In the genomic region with DNA sequence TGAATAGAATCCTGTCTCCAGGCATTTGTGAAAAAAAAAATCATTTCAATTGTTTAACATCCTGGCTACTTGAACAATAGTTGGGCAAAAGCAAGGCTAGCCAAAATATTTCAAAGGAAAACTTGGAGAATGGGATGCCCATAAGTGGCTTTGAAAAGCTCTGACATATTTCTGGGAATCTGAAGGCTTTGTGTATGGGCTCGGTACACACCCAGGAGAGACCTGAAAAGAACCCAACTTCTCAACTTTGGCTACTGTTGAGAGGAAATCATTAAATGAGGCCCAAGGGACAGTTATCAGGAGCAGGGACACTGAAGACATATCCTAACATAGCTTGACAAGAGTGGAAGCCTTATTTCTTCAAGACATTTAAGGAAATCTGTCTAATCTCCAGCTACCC, we compare ENCODE assay signal across 24 mouse cellular contexts.
"Had no signal": no experiment of that assay in that cellular context is flagged by ENCODE, and none has a peak within 500 bp of the region (broad histone marks: within the 10 kb centered on the region; RNA-seq: fewer than 3 reads in every experiment).

No protein-coding gene starts in this region.

- H3K4me2 ChIP-seq: heart, embryonic 11.5 days; hindbrain, embryonic 13.5 days; hindbrain, embryonic 15.5 days; kidney, embryonic 15.5 days; limb, embryonic 13.5 days; limb, embryonic 15.5 days; liver, embryonic 12.5 days had no signal

- H3K27ac ChIP-seq: hindbrain, embryonic 13.5 days; hindbrain, embryonic 15.5 days; hindbrain, postnatal 0 days; kidney, embryonic 15.5 days; kidney, postnatal 0 days; limb, embryonic 13.5 days; limb, embryonic 15.5 days; liver, embryonic 12.5 days; liver, embryonic 14.5 days had no signal

- DNase-seq: forebrain, postnatal 0 days; gastrocnemius, postnatal 14 days; gastrocnemius, postnatal 36 days; heart, postnatal 36 days; kidney, adult 11 months; kidney, adult 2 months; kidney, adult 9 months; kidney, postnatal 14 days; kidney, postnatal 36 days; layer of hippocampus, adult 9-11 months; layer of hippocampus, postnatal 36 days; left cerebral cortex, postnatal 4 days; lung, adult 18-20 months had no signal

- H3K27me3 ChIP-seq: hindbrain, embryonic 13.5 days; hindbrain, embryonic 15.5 days; kidney, embryonic 15.5 days; limb, embryonic 13.5 days; limb, embryonic 15.5 days; liver, embryonic 12.5 days had no signal

- H3K9ac ChIP-seq: forebrain, postnatal 0 days; hindbrain, embryonic 13.5 days; hindbrain, embryonic 15.5 days; kidney, embryonic 15.5 days; limb, embryonic 13.5 days; limb, embryonic 15.5 days; liver, embryonic 12.5 days; liver, embryonic 14.5 days had no signal

- H3K4me1 ChIP-seq: hindbrain, embryonic 13.5 days; hindbrain, embryonic 15.5 days; kidney, embryonic 15.5 days; limb, embryonic 13.5 days; limb, embryonic 15.5 days; liver, embryonic 12.5 days had no signal

- H3K9me3 ChIP-seq: hindbrain, embryonic 13.5 days; kidney, embryonic 15.5 days; limb, embryonic 15.5 days; liver, embryonic 12.5 days had no signal

- H3K4me3 ChIP-seq: hindbrain, embryonic 13.5 days; hindbrain, embryonic 15.5 days; kidney, embryonic 15.5 days; limb, embryonic 13.5 days; limb, embryonic 15.5 days; liver, embryonic 12.5 days had no signal

- H3K36me3 ChIP-seq: hindbrain, embryonic 13.5 days; hindbrain, embryonic 15.5 days; kidney, embryonic 15.5 days; limb, embryonic 13.5 days; limb, embryonic 15.5 days; liver, embryonic 12.5 days had no signal

- ATAC-seq: forebrain, postnatal 0 days; hindbrain, postnatal 0 days; intestine, embryonic 16.5 days; liver, embryonic 12.5 days had no signal
